Comparison of ENCODE assay signal across 27 mouse cellular contexts in genomic region chr12:34990387-34990786, GRCm38 (mm10). TPM values are rescaled to one million over a fixed set of nuclear protein-coding genes. Genes with fewer than 3 reads are reported as not detected.
A peak's percentile ranks its signal among the peaks of the same experiment; 100 is the strongest.
DNase-seq lines count a peak whose midpoint lies in the region; ATAC-seq lines count a peak whose summit lies in the region.
"Had no signal": no experiment of that assay in that cellular context is flagged by ENCODE, and none has a peak within 500 bp of the region (broad histone marks: within the 10 kb centered on the region; RNA-seq: fewer than 3 reads in every experiment).

No protein-coding gene starts in this region.

- DNase-seq in thymus, postnatal 0 days (ENCODE audit: low spot score): peak; percentile 45
- no peak for DNase-seq in thymus, postnatal 4 days
- no peak for DNase-seq in left cerebral cortex, adult 11 months (ENCODE audit: low spot score)
- no peak for DNase-seq in adrenal gland, postnatal 4 days (ENCODE audit: low spot score in 2 of 2)
- no peak for DNase-seq in lung, adult 18-20 months
- DNase-seq: adrenal gland, postnatal 36 days; cerebellum, adult 9-11 months; embryo, embryonic 11 days; gastrocnemius, postnatal 10 days; heart, adult 2 months; lung, adult 2 months; lung, postnatal 4 days; thymus, postnatal 14 days had no signal

- peak; percentile 85 for ATAC-seq in activated CD4-positive, CD25-positive, alpha-beta regulatory T cell, adult 4 months
- peak; percentile 63 for ATAC-seq in megakaryocyte progenitor cell, adult 5-6 weeks (replicated peaks; ENCODE audit: poor library complexity)

RNA-seq across cellular contexts. Expression of gene Prps1l1, which starts 5.8 kb away (rescaled TPM):
- not detected in 2 replicates for polyA plus RNA-seq in thymus, postnatal 0 days (2015; fragmentation: Nextera tagmentation; extraction: Ambion mirVana)
- polyA plus RNA-seq in activated CD4-positive, CD25-positive, alpha-beta regulatory T cell, adult 4 months (2017; shearing (Covaris generic)): 1 to 10 TPM in 1 of 2 experiments, under 1 TPM in 1; 0.33 to 1.0 TPM
- 0.32 and 0.79 TPM in 2 replicates for total RNA-seq in megakaryocyte progenitor cell, adult 5-6 weeks (2015)
- total RNA-seq in megakaryocyte progenitor cell, adult 5-6 weeks (2017): 0.14 and 0.50 TPM in 2 replicates
- not detected for total RNA-seq in adrenal gland, postnatal 4 days (2021)
- total RNA-seq: adrenal gland, postnatal 36 days; gastrocnemius, postnatal 10 days; heart, adult 2 months; layer of hippocampus, adult 18-20 months; left cerebral cortex, adult 8-10 months had no signal
- polyA plus RNA-seq: embryonic facial prominence, embryonic 15.5 days; forebrain, embryonic 11.5 days; frontal cortex, adult 2 months; heart, adult 2 months; heart, embryonic 15.5 days; hindbrain, embryonic 12.5 days; intestine, postnatal 0 days; kidney, postnatal 0 days; limb, embryonic 13.5 days; lung, adult 2 months; midbrain, embryonic 12.5 days; stomach, postnatal 0 days had no signal

RNA-seq across cellular contexts. Expression of gene Snx13, which starts 56.6 kb away (rescaled TPM):
- polyA plus RNA-seq in thymus, postnatal 0 days (2015; fragmentation: Nextera tagmentation; extraction: Ambion mirVana): 20.8 and 22.7 TPM in 2 replicates
- polyA plus RNA-seq in activated CD4-positive, CD25-positive, alpha-beta regulatory T cell, adult 4 months (2017; shearing (Covaris generic)): 10 to 100 TPM; 17.4 to 22.5 TPM
- total RNA-seq in megakaryocyte progenitor cell, adult 5-6 weeks (2015): 16.9 and 20.6 TPM in 2 replicates
- total RNA-seq in megakaryocyte progenitor cell, adult 5-6 weeks (2017): 23.2 and 42.2 TPM in 2 replicates
- 10 to 100 TPM; 32.3 to 35.1 TPM for total RNA-seq in adrenal gland, postnatal 4 days (2021)
